Mouse (Mus musculus) intestine, embryonic 16.5 days (tissue): ENCODE results near the gene Aprt. TPM values are rescaled to one million over a fixed set of nuclear protein-coding genes. Genes with fewer than 3 reads are reported as not detected.
A peak's percentile ranks its signal among the peaks of the same experiment; 100 is the strongest.

ENCODE experiments used
- ATAC-seq: fragments of 200-750 bp; cut with Nextera tagmentation; 2 replicates; pipeline ENCODE4 v1.8.0; 2017; ENCODE audit warnings: moderate TSS enrichment, moderate library complexity
- H3K27ac ChIP-seq: fragments of 300-500 bp; sonication (generic); 2 replicates; pipeline ENCODE4 v1.5.1; 2014; ENCODE audit warnings: mild to moderate bottlenecking, low read length
- H3K27me3 ChIP-seq: fragments of 300-500 bp; sonication (generic); replicated peaks from 2 replicates; pipeline ENCODE4 v1.6.1; 2014; ENCODE audit warnings: low read length, control low read depth, mixed read lengths; ENCODE audit not compliant: control insufficient read depth, insufficient read depth
- H3K36me3 ChIP-seq: fragments of 300-500 bp; sonication (generic); 2 replicates; pipeline ENCODE4 v1.6.1; 2014; ENCODE audit warnings: low read length, control low read depth; ENCODE audit not compliant: control insufficient read depth, insufficient read depth
- H3K4me1 ChIP-seq: fragments of 300-500 bp; sonication (generic); 2 replicates; pipeline ENCODE4 v1.6.1; 2014; ENCODE audit warnings: low read length, control low read depth, mixed read lengths; ENCODE audit not compliant: control insufficient read depth, insufficient read depth
- H3K4me2 ChIP-seq: fragments of 300-500 bp; sonication (generic); 2 replicates; pipeline ENCODE4 v1.6.1; 2014; ENCODE audit warnings: low read depth, low read length, control low read depth
- H3K4me3 ChIP-seq: fragments of 300-500 bp; sonication (generic); 2 replicates; pipeline ENCODE4 v1.5.1; 2014; ENCODE audit warnings: mild to moderate bottlenecking, low read length
- H3K9ac ChIP-seq: fragments of 300-500 bp; sonication (generic); 2 replicates; pipeline ENCODE4 v1.6.1; 2014; ENCODE audit warnings: low read depth, low read length
- H3K9me3 ChIP-seq: fragments of 300-500 bp; sonication (generic); 2 replicates; pipeline ENCODE4 v1.6.1; 2016; ENCODE audit warnings: low read length, control low read depth; ENCODE audit not compliant: control insufficient read depth
- WGBS: fragments of 180-500 bp; shearing (Covaris S2); extraction: QIAGEN DNeasy Blood & Tissue Kit; methylation state at CpG from one replicate; pipeline ENCODE4 v1.1.7; 2014; 5-methylcytosine and 5-hydroxymethylcytosine counted together
- polyA plus RNA-seq: library from polyadenylated mRNA; unstranded; fragments of >200 nt; fragmentation: Nextera tagmentation; extraction: Ambion mirVana; gene quantifications from 2 replicates; pipeline ENCODE4 v1.2.1, GENCODE M21; 2015

Aprt gene
- polyA plus RNA-seq, 1 experiment from 2014 or later, result 736 TPM

DNA sequence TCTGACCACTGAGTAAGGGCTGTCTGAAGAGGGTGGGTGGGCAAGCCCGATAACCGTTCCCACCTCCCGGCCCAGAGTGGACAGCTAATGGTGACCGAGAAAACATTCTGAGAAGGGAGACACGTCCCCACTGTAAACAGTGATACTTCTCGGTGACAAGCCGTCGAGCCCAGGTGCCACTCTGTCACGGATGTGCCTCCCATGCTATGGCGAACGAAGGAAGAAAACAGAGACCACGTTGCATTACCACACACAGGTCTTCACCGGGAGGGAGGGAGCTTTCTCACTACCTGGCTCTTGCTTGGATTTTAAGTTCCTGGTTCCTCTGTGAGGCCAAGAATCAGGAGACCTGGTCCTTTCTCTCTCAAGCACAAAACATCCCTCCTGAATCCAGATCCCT, 28.4 kb downstream of the Aprt start:
- Histone ChIP-seq H3K4me3 (no peak overlapping the region), H3K27me3 (no peaks in the 10 kb centered on the region), H3K4me2 (no peak overlapping the region), H3K9me3 (no peaks in the 10 kb centered on the region), H3K9ac (peak overlapping the region; percentile 20; the same call in 1 of the 2 replicates), H3K4me1 (peaks cover 39% of the 10 kb centered on the region), H3K36me3 (no peaks in the 10 kb centered on the region), H3K27ac (peak overlapping the region; percentile 57; the same call in 1 of the 2 replicates)
- no peak for ATAC-seq
- WGBS, result 58% methylated on average over 13 of the region's 13 CpGs

- WGBS, result 26% methylated on average over 5 of the region's 5 CpGs
- Histone ChIP-seq H3K4me2 (no peak overlapping the region), H3K4me1 (peaks cover 39% of the 10 kb centered on the region), H3K4me3 (no peak overlapping the region), H3K27me3 (no peaks in the 10 kb centered on the region), H3K9ac (peak overlapping the region; percentile 20; the same call in 1 of the 2 replicates), H3K36me3 (no peaks in the 10 kb centered on the region), H3K27ac (peak overlapping the region; percentile 57), H3K9me3 (no peaks in the 10 kb centered on the region)
- no peak for ATAC-seq
Measured at GRCm38 (mm10) chr8:122547815-122548214, 28.9 kb downstream of the Aprt start.

DNA sequence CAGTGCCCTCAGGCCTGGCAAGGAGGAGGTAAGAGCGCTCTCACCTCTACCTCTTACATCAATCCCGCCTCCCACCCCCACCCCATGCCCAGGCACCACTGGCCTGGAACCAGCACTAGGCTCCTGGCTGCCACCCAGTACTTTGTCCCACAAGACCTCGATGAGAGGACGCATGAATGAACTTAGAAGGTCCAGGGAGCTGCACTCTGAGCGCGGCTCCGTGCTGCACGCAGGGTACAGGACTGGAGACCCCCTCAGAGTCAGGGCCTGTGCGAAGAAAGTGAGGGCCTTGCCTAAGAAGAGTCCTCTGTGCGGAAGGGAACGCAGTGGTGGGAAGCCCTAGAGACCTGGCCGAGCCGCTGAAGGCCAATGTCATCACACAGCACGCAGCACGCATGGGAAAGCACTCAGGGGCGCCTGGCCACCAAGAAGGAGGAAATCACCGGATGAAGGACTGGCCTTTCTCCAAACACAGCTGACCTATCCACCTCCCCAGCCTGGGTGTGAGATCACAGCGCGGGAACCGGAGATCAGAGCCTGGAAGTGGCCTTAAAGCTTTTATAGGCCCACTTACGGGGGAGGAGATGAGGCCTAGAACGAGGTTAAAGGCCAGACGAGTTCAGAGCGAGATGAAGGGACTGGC, 29.8 kb downstream of the Aprt start:
- peaks cover 39% of the 10 kb centered on the region for H3K4me1 ChIP-seq
- no peaks in the 10 kb centered on the region for H3K36me3 ChIP-seq
- 49% methylated on average over 24 of the region's 24 CpGs for WGBS
- H3K4me3 ChIP-seq, result peak overlapping the region; percentile 4; the same call in 1 of the 2 replicates
- peak overlapping the region; percentile 62 for H3K9ac ChIP-seq
- ATAC-seq, result no peak
- H3K4me2 ChIP-seq, result peak overlapping the region; percentile 30
- peak overlapping the region; percentile 57 for H3K27ac ChIP-seq
- H3K27me3 ChIP-seq, result no peaks in the 10 kb centered on the region
- no peaks in the 10 kb centered on the region for H3K9me3 ChIP-seq

- no peak overlapping the region for H3K4me3 ChIP-seq
- 77% methylated on average over 6 of the region's 7 CpGs for WGBS
- no peak overlapping the region for H3K4me2 ChIP-seq
- no peaks in the 10 kb centered on the region for H3K9me3 ChIP-seq
- H3K27ac ChIP-seq, result no peak overlapping the region; the same call in 1 of the 2 replicates
- H3K4me1 ChIP-seq, result peaks cover 39% of the 10 kb centered on the region
- no peaks in the 10 kb centered on the region for H3K27me3 ChIP-seq
- H3K9ac ChIP-seq, result peak overlapping the region; percentile 62
- peak; percentile 52 for ATAC-seq
- no peaks in the 10 kb centered on the region for H3K36me3 ChIP-seq
Measured at GRCm38 (mm10) chr8:122546066-122546755, 30.5 kb downstream of the Aprt start.

- H3K27ac ChIP-seq, result no peak overlapping the region
- H3K4me3 ChIP-seq, result no peak overlapping the region
- H3K4me2 ChIP-seq, result no peak overlapping the region
- 89% methylated on average over 8 of the region's 8 CpGs for WGBS
- no peaks in the 10 kb centered on the region for H3K9me3 ChIP-seq
- no peak for ATAC-seq
- no peaks in the 10 kb centered on the region for H3K36me3 ChIP-seq
- H3K9ac ChIP-seq, result no peak overlapping the region
- H3K4me1 ChIP-seq, result peaks cover 29% of the 10 kb centered on the region
- H3K27me3 ChIP-seq, result no peaks in the 10 kb centered on the region
Measured at GRCm38 (mm10) chr8:122544138-122544537, 32.6 kb downstream of the Aprt start.

- Histone ChIP-seq H3K4me3 (no peak overlapping the region), H3K9me3 (no peaks in the 10 kb centered on the region), H3K27me3 (no peaks in the 10 kb centered on the region), H3K36me3 (no peaks in the 10 kb centered on the region), H3K4me2 (no peak overlapping the region), H3K9ac (no peak overlapping the region), H3K27ac (no peak overlapping the region), H3K4me1 (peaks cover 24% of the 10 kb centered on the region)
- 93% methylated on average over 9 of the region's 9 CpGs for WGBS
- ATAC-seq, result no peak
Measured at GRCm38 (mm10) chr8:122538310-122539076, 38.2 kb downstream of the Aprt start.

DNA sequence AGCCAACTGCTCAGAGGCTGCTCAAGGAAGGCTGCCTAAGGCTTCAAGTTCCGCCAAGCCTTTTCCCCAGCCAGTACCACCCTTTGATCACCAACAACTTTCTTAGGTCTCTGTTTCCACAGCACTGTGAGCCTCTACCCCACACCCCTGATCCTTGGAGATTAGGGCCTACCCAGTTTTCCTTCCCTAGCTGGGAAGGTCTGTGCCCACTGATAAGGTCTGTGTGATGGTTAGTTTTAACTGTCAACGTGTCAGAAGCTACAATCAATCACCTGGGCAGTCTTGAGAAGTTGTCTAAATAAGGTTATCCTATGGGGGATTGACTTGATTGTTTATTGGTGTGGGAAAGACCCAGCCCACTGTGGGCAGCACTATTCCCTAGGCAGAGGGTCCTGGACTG, 38.9 kb downstream of the Aprt start:
- Histone ChIP-seq H3K4me1 (peaks cover 24% of the 10 kb centered on the region), H3K27me3 (no peaks in the 10 kb centered on the region), H3K9ac (0 out of 2 replicates have a peak overlapping the region, but pooled peaks have one; percentile 30), H3K4me3 (no peak overlapping the region), H3K9me3 (no peaks in the 10 kb centered on the region), H3K27ac (peak overlapping the region; percentile 90), H3K36me3 (no peaks in the 10 kb centered on the region), H3K4me2 (no peak overlapping the region)
- peak; percentile 23; the same call in 1 of the 2 replicates for ATAC-seq
- 63% methylated on average over 2 of the region's 2 CpGs for WGBS

- Histone ChIP-seq H3K9me3 (no peaks in the 10 kb centered on the region), H3K4me3 (no peak overlapping the region), H3K27ac (peak overlapping the region; percentile 90), H3K27me3 (no peaks in the 10 kb centered on the region), H3K9ac (peak overlapping the region; percentile 30; the same call in 1 of the 2 replicates), H3K36me3 (no peaks in the 10 kb centered on the region), H3K4me1 (peaks cover 24% of the 10 kb centered on the region), H3K4me2 (0 out of 2 replicates have a peak overlapping the region, but pooled peaks have one; percentile 17)
- WGBS, result 15% methylated on average over 6 of the region's 6 CpGs
- ATAC-seq, result peak; percentile 90
Measured at GRCm38 (mm10) chr8:122537033-122537432, 39.7 kb downstream of the Aprt start.

DNA sequence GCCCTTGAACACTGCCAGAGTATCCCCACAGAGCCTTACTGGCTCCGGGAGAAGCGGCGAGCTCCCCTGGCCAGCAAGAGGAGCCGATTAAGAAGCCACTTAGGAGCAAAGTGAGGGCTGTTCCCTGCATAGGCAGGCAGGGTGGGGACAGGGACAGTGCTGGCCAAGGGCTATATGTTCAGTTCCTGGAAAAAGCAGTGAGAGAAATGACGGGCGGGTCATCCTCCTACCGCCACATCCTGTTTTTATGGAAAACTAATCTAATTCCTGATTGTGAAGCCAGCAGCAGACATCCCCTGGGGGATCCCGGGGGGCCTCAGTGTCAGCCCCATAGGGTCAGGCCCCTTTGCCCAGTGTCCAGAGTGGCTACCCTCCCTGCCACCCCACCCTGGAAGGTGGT, 45.4 kb downstream of the Aprt start:
- H3K4me3 ChIP-seq, result no peak overlapping the region
- no peaks in the 10 kb centered on the region for H3K27me3 ChIP-seq
- H3K9ac ChIP-seq, result peak overlapping the region; percentile 29; the same call in 1 of the 2 replicates
- H3K27ac ChIP-seq, result peak overlapping the region; percentile 46
- no peak overlapping the region for H3K4me2 ChIP-seq
- H3K36me3 ChIP-seq, result no peaks in the 10 kb centered on the region
- peaks cover 21% of the 10 kb centered on the region for H3K4me1 ChIP-seq
- ATAC-seq, result no peak
- H3K9me3 ChIP-seq, result no peaks in the 10 kb centered on the region
- 80% methylated on average over 8 of the region's 8 CpGs for WGBS
